Mouse (Mus musculus) MEL (cell line): ENCODE results near the gene Mroh2b.

ENCODE experiments used
- CTCF ChIP-seq, 3 experiments: IDR thresholded peaks in 2 of 3; conservative IDR thresholded peaks in 1 of 3; 2 replicates each; pipeline ENCODE4 v1.5.1; 2011 to 2012; ENCODE audit warnings: low read length in 3 of 3, low read depth in 2 of 3, mild to moderate bottlenecking in 2 of 3, improper control_type of control experiment in 1 of 3, inconsistent platforms in 1 of 3, mixed read lengths in 1 of 3, moderate library complexity in 1 of 3; ENCODE audit not compliant: control insufficient read depth in 1 of 3, insufficient read depth in 1 of 3, poor library complexity in 1 of 3, severe bottlenecking in 1 of 3
- GATA1 ChIP-seq: IDR thresholded peaks from 2 replicates; pipeline ENCODE4 v1.6.1; 2011; ENCODE audit warnings: low read depth, low read length, improper control_type of control experiment
- KAT2A ChIP-seq: conservative IDR thresholded peaks from 2 replicates; pipeline ENCODE4 v1.6.1; 2012; ENCODE audit warnings: low read depth, low read length, improper control_type of control experiment, inconsistent platforms
- MAX ChIP-seq: IDR thresholded peaks from 2 replicates; pipeline ENCODE4 v1.6.1; 2011; ENCODE audit warnings: low read length, improper control_type of control experiment
- MXI1 ChIP-seq: IDR thresholded peaks from 2 replicates; pipeline ENCODE4 v1.6.1; 2011; ENCODE audit warnings: mild to moderate bottlenecking, low read depth, low read length, improper control_type of control experiment
- POLR2A ChIP-seq, 2 experiments: IDR thresholded peaks; 2 replicates each; pipeline ENCODE4 v1.6.1; 2011 to 2012; ENCODE audit warnings: low read length in 2 of 2, mild to moderate bottlenecking in 2 of 2, control low read depth in 1 of 2, improper control_type of control experiment in 1 of 2, low read depth in 1 of 2, moderate library complexity in 1 of 2; ENCODE audit not compliant: control insufficient read depth in 1 of 2, insufficient read depth in 1 of 2, poor library complexity in 1 of 2
- SMC3 ChIP-seq: IDR thresholded peaks from 2 replicates; pipeline ENCODE4 v1.6.1; 2011; ENCODE audit warnings: low read depth, low read length, improper control_type of control experiment

GRCm38 (mm10) chr15:4934731-4935130 is 36.2 kb downstream of the Mroh2b start:
- TF ChIP-seq KAT2A: no peak
- no peak for TF ChIP-seq POLR2A (IDR thresholded peaks at IDR 0.05; ENCODE audit: control insufficient read depth in 1 of 2, insufficient read depth in 1 of 2, low read depth in 1 of 2, low read length in 2 of 2, poor library complexity in 1 of 2)
- TF ChIP-seq CTCF (IDR thresholded peaks at IDR 0.05 in 2 of 3, conservative IDR thresholded peaks at IDR 0.05 in 1 of 3; ENCODE audit: control insufficient read depth in 1 of 3, insufficient read depth in 1 of 3, low read depth in 2 of 3, low read length in 3 of 3, poor library complexity in 1 of 3, severe bottlenecking in 1 of 3): no peak
- TF ChIP-seq GATA1: no peak
- TF ChIP-seq SMC3: no peak
- TF ChIP-seq MAX: no peak
- no peak for TF ChIP-seq MXI1
